Mouse (Mus musculus) limb, embryonic 10.5 days (tissue): ENCODE measurements around the gene Ugt1a7c. TPM values are rescaled to one million over a fixed set of nuclear protein-coding genes. Genes with fewer than 3 reads are reported as not detected.

Experiments
- polyA plus RNA-seq: library from polyadenylated mRNA; unstranded; fragments of >200 nt; fragmentation: Nextera tagmentation; extraction: Ambion mirVana; gene quantifications from 2 replicates; pipeline ENCODE4 v1.2.1, GENCODE M21; 2016

Ugt1a7c gene
- polyA plus RNA-seq, 1 experiment from 2014 or later: 0.61 TPM

Other genes starting within 250 kb of the Ugt1a7c start
- gene Dgkd, start 241.8 kb upstream of the Ugt1a7c start, polyA plus RNA-seq: 38.8 and 39.7 TPM in 2 replicates
- gene Usp40, start 86.5 kb upstream of the Ugt1a7c start, polyA plus RNA-seq: 35.3 and 41.8 TPM in 2 replicates
- not detected in 2 replicates for gene Ugt1a10, start 39.7 kb upstream of the Ugt1a7c start, polyA plus RNA-seq
- not detected in 2 replicates for gene Ugt1a9, start 24.3 kb upstream of the Ugt1a7c start, polyA plus RNA-seq
- not detected in 2 replicates for gene Ugt1a8, start 7.2 kb upstream of the Ugt1a7c start, polyA plus RNA-seq
- gene Ugt1a6b, start 8.2 kb downstream of the Ugt1a7c start, polyA plus RNA-seq: not detected in 2 replicates
- 0.11 and 0.16 TPM in 2 replicates for gene Ugt1a6a, start 39.7 kb downstream of the Ugt1a7c start, polyA plus RNA-seq
- gene Ugt1a5, start 71.0 kb downstream of the Ugt1a7c start, polyA plus RNA-seq: not detected in 2 replicates
- not detected in 2 replicates for gene Ugt1a2, start 105.5 kb downstream of the Ugt1a7c start, polyA plus RNA-seq
- 8.9 and 10.4 TPM in 2 replicates for gene Dnajb3, start 110.7 kb downstream of the Ugt1a7c start, polyA plus RNA-seq
- 0.13 TPM in 1 of 2 replicates, not detected in the other for gene Ugt1a1, start 116.9 kb downstream of the Ugt1a7c start, polyA plus RNA-seq
- 1.2 and 1.3 TPM in 2 replicates for gene Mroh2a, start 131.9 kb downstream of the Ugt1a7c start, polyA plus RNA-seq
- 206 and 245 TPM in 2 replicates for gene Hjurp, start 182.6 kb downstream of the Ugt1a7c start, polyA plus RNA-seq
- gene Trpm8, start 182.6 kb downstream of the Ugt1a7c start, polyA plus RNA-seq: not detected in 2 replicates